Mouse (Mus musculus) neural tube, embryonic 12.5 days (tissue): Measurements from ENCODE around the gene Rpn2. TPM values are rescaled to one million over a fixed set of nuclear protein-coding genes. Genes with fewer than 3 reads are reported as not detected.

ENCODE experiments used
- ATAC-seq: fragments of 200-750 bp; cut with Nextera tagmentation; 2 replicates; pipeline ENCODE4 v1.8.0; 2017; ENCODE audit warnings: low read depth, mild to moderate bottlenecking, moderate TSS enrichment, moderate library complexity; ENCODE audit not compliant: low FRiP score
- H3K27ac ChIP-seq: fragments of 300-500 bp; sonication (generic); 2 replicates; pipeline ENCODE4 v1.5.1; 2016
- H3K27me3 ChIP-seq: fragments of 300-500 bp; sonication (generic); replicated peaks from 2 replicates; pipeline ENCODE4 v1.6.1; 2016; ENCODE audit warnings: mild to moderate bottlenecking
- H3K36me3 ChIP-seq: fragments of 300-500 bp; sonication (generic); 2 replicates; pipeline ENCODE4 v1.6.1; 2016; ENCODE audit warnings: mild to moderate bottlenecking
- H3K4me1 ChIP-seq: fragments of 300-500 bp; sonication (generic); 2 replicates; pipeline ENCODE4 v1.6.1; 2016
- H3K4me2 ChIP-seq: fragments of 300-500 bp; sonication (generic); replicated peaks from 2 replicates; pipeline ENCODE4 v1.6.1; 2016; ENCODE audit warnings: mild to moderate bottlenecking
- H3K4me3 ChIP-seq: fragments of 300-500 bp; sonication (generic); 2 replicates; pipeline ENCODE4 v1.5.1; 2016
- H3K9ac ChIP-seq: fragments of 300-500 bp; sonication (generic); 2 replicates; pipeline ENCODE4 v1.6.1; 2016; ENCODE audit warnings: mild to moderate bottlenecking
- H3K9me3 ChIP-seq: fragments of 300-500 bp; sonication (generic); 2 replicates; pipeline ENCODE4 v1.6.1; 2016; ENCODE audit warnings: mild to moderate bottlenecking
- WGBS: fragments of 180-500 bp; shearing (Covaris S2); methylation state at CpG from one replicate; pipeline ENCODE4 v1.1.7; 2016; 5-methylcytosine and 5-hydroxymethylcytosine counted together
- polyA plus RNA-seq: library from polyadenylated mRNA; unstranded; fragments of >200 nt; fragmentation: Nextera tagmentation; extraction: Ambion mirVana; gene quantifications from 2 replicates; pipeline ENCODE4 v1.2.1, GENCODE M21; 2016

The Rpn2 gene
- 224 and 234 TPM in 2 replicates for polyA plus RNA-seq

DNA sequence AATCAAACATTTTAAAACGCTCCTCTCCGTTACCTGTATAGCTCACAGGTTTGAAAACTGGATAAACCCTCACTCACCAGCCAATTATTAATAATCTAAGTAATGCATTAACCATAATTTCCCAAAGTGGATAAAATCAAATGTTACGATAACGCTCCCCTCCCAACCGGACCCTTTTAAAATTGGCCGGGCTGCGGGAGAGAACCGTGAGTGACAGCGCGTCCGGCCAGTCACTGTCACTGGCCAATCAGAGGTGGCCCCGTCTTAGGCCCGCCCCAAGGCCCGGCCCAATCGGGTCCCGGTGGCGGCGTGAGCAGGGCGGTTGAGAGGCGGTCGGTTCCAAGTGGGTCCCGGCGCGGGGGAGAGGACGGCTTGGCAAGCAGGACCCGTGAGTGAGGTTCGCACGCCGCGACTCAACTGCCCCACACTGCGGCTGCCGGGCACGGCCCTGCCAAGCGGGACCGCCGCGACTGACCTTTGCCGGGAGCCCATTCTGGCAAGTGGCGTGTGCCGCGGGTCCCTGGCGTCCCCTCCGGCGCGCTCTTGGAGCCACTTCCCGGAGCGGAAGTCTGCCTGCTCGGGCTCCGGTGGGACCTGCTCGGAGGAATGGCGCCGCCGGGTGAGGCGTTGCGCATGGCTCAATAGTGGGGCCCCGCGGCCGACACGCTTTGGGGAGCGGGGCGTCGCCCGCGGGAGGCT is at the start of gene Rpn2:
Gene Rpn2, plus strand, starts transcription at position 301 of the 699 bp plus-strand sequence.
- Histone ChIP-seq H3K27ac (peak within 1 kb of the TSS; percentile 74; the same call in 1 of the 2 replicates), H3K27me3 (no peaks in the 10 kb centered on the region), H3K36me3 (peaks cover 19% of the 10 kb centered on the region), H3K9ac (peak within 1 kb of the TSS; percentile 82), H3K4me3 (peak within 1 kb of the TSS; percentile 97), H3K4me1 (peaks cover 17% of the 10 kb centered on the region), H3K4me2 (peak within 1 kb of the TSS; percentile 83), H3K9me3 (no peaks in the 10 kb centered on the region)
- under 1% methylated on average over 64 of the region's 64 CpGs for WGBS
- peak; percentile 100 for ATAC-seq

DNA sequence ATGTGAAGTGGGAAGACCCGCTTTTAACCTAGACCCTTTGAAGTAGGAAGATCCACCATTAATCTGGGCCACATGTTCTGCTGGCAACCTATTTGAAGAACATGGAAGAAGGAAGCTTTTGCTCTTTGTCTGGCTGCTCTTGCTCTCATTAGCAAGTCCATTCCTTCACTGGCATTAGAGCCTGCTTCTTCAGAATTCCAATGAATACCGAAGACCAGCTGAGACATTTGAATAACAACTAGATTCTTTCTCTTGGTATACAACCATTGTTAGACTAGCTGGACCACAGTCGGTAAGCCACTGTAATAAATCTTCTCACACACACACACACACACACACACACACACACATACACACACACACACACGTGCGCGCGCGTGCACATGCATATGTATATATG is 42.9 kb upstream of the Rpn2 start:
- Histone ChIP-seq H3K27me3 (no peaks in the 10 kb centered on the region), H3K9ac (no peak overlapping the region), H3K4me2 (no peak overlapping the region), H3K9me3 (no peaks in the 10 kb centered on the region), H3K4me1 (no peaks in the 10 kb centered on the region), H3K27ac (no peak overlapping the region), H3K36me3 (no peaks in the 10 kb centered on the region), H3K4me3 (no peak overlapping the region)
- WGBS, result 75% methylated on average over 8 of the region's 8 CpGs
- no peak for ATAC-seq

DNA sequence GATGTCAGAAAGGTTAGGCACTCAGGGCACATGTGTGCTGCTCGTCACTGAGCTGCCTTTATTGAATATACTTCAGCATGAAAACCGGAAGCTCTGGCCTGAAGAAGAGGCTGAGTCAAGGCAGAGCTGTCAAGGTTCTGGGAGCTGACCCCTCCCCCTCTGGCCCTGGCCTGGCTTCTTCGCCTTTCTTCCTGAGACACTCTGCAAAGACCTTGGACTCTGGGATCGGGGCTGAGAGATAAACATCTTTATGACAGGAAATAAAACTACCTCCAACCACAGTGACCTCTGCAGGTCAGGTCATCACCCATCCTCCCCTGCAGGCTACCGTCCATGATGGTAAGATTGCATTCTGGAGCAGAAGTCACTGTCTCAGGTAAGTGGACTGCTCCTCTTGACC is 33.8 kb upstream of the Rpn2 start:
- no peaks in the 10 kb centered on the region for H3K9me3 ChIP-seq
- H3K27me3 ChIP-seq, result no peaks in the 10 kb centered on the region
- H3K27ac ChIP-seq, result no peak overlapping the region
- H3K36me3 ChIP-seq, result no peaks in the 10 kb centered on the region
- ATAC-seq, result no peak
- no peaks in the 10 kb centered on the region for H3K4me1 ChIP-seq
- no peak overlapping the region for H3K4me2 ChIP-seq
- 44% methylated on average over 5 of the region's 5 CpGs for WGBS
- no peak overlapping the region for H3K9ac ChIP-seq
- H3K4me3 ChIP-seq, result no peak overlapping the region

DNA sequence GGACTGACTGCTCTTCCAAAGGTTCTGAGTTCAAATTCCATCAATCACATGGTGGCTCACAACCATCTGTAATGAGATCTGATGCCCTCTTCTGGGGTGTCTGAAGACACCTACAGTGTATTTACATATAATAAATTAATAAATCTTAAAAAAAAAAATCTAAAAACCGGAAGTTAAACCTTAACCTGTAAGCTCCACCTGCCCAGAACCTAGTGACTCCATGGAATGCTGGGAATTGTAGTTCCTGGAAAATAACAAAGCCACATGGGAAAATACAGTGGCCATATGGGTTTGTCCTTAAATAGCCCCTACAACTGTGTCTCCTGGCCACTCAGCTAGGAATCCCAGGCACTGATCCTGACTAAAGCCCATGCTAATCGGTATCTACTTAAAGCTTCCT is 33.2 kb upstream of the Rpn2 start:
- WGBS, result 71% methylated on average over 2 of the region's 2 CpGs
- no peak overlapping the region for H3K27ac ChIP-seq
- H3K4me2 ChIP-seq, result no peak overlapping the region
- no peaks in the 10 kb centered on the region for H3K9me3 ChIP-seq
- no peak overlapping the region for H3K4me3 ChIP-seq
- ATAC-seq, result no peak
- no peaks in the 10 kb centered on the region for H3K36me3 ChIP-seq
- H3K27me3 ChIP-seq, result no peaks in the 10 kb centered on the region
- no peaks in the 10 kb centered on the region for H3K4me1 ChIP-seq
- H3K9ac ChIP-seq, result no peak overlapping the region

DNA sequence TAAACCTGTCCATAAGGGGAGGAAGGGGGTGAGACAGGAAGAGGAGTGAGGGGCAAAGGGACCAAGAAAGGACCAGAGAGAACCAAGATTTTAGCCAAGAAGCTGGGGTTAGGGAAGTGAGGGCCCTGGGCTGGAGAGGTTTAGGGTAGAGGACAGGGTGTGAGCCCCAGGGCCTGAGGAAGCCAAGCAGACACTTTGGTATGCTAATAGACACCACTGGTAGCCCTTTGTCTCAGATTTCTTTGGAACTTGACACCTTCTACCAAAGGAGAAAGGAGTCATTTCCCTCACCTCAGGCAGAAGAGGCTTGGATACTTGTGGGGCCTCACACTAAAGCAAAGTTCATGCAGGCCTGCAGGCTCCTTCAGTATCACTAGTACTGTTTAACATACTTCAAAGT is 30.7 kb upstream of the Rpn2 start:
- Histone ChIP-seq H3K9ac (no peak overlapping the region), H3K4me3 (no peak overlapping the region), H3K4me2 (no peak overlapping the region), H3K36me3 (no peaks in the 10 kb centered on the region), H3K4me1 (no peaks in the 10 kb centered on the region), H3K27ac (no peak overlapping the region), H3K27me3 (no peaks in the 10 kb centered on the region), H3K9me3 (no peaks in the 10 kb centered on the region)
- no peak for ATAC-seq

DNA sequence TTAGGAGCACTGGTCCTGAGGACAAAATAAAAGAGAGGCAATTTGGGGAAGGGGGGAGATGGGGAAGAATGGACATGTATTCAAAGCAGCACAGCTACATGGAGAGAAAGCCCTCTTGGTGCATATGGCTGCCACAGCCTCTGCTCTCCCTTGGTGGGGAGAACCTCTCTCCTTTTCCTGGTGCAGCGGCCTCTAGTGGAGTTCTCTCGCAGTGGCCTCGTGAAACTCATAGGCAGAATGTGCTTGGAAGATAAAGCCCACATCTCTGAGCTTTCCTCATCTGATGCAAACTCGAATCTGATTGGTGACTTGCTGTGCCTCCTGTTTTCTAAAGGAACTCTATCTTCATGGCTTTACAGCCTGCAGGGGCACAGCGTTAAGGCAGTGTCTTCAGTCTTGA is 19.1 kb upstream of the Rpn2 start:
- no peak for ATAC-seq

DNA sequence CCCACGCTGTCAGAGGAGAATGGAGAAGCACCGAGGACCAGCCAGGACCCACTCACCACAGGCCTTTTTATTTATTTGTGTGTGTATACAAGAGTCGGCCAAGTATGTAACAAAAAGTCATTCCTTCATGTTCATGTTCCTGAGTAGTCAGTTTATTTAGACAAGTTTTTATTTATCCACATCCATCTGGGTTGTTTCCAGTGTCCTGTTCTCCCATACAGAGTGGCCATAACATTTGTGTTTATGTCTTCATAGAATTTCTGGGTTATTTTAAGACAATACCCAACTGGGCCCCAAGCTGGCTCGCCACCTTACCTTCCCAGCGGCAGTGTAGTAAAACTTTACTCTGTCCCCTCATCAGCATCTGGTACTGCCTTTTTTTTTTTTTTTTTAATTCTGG is 16.9 kb upstream of the Rpn2 start:
- Histone ChIP-seq H3K27me3 (no peaks in the 10 kb centered on the region), H3K4me1 (no peaks in the 10 kb centered on the region), H3K9ac (no peak overlapping the region), H3K4me3 (no peak overlapping the region), H3K27ac (no peak overlapping the region), H3K36me3 (no peaks in the 10 kb centered on the region), H3K4me2 (no peak overlapping the region), H3K9me3 (no peaks in the 10 kb centered on the region)
- ATAC-seq, result no peak
- 86% methylated on average over 5 of the region's 5 CpGs for WGBS

More for the DNA sequence above, 19.1 kb upstream of the Rpn2 start:
- Histone ChIP-seq H3K9me3 (no peaks in the 10 kb centered on the region), H3K27ac (no peak overlapping the region), H3K9ac (no peak overlapping the region), H3K4me1 (no peaks in the 10 kb centered on the region), H3K27me3 (no peaks in the 10 kb centered on the region), H3K4me2 (no peak overlapping the region), H3K4me3 (no peak overlapping the region), H3K36me3 (no peaks in the 10 kb centered on the region)
- 7% methylated on average over 5 of the region's 5 CpGs for WGBS

DNA sequence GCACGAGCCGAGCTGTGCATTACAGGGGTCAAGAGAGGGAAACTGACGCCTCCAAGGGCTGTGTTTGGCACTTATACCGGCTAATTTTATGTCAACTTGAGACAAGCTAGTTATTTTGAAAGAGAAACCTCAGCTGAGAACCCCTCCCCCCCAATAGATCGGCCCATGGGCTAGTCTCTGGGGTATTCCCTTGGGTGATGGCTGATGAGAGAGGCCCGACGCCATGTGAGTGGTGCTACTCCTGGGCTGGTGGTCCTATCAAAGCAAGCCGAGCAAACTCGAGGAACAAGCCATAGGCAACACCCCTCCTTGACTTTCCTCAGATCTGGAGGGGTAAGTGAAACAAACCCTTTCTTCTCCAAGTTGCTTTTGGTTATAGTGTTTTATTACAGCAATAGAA is 16.3 kb upstream of the Rpn2 start:
- H3K9ac ChIP-seq, result no peak overlapping the region
- H3K36me3 ChIP-seq, result no peaks in the 10 kb centered on the region
- H3K27me3 ChIP-seq, result no peaks in the 10 kb centered on the region
- no peak for ATAC-seq
- H3K4me3 ChIP-seq, result no peak overlapping the region
- no peak overlapping the region for H3K4me2 ChIP-seq
- H3K9me3 ChIP-seq, result no peaks in the 10 kb centered on the region
- no peaks in the 10 kb centered on the region for H3K4me1 ChIP-seq
- H3K27ac ChIP-seq, result no peak overlapping the region
- WGBS, result 61% methylated on average over 9 of the region's 9 CpGs

DNA sequence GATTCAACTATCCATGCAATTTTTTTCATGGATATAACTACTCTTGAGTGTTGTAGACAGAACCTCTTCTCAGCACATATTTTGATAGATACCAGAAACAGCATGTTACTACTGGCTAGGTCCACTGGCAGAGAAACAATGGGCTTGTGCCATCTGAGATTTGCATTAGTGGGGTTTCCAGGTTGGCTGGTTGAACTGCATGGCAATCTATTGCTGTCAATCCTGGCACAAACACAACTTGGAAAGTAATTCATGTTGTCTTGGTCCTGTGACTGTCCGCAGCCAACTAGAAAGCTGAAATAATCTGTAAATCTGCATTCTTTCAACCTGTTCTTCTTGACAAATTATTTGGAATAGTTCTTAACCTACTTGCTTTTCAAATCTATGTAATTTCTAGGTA is 15.7 kb upstream of the Rpn2 start:
- ATAC-seq, result no peak
- no peaks in the 10 kb centered on the region for H3K36me3 ChIP-seq
- WGBS, result 95% methylated on average over 1 of the region's 1 CpGs

DNA sequence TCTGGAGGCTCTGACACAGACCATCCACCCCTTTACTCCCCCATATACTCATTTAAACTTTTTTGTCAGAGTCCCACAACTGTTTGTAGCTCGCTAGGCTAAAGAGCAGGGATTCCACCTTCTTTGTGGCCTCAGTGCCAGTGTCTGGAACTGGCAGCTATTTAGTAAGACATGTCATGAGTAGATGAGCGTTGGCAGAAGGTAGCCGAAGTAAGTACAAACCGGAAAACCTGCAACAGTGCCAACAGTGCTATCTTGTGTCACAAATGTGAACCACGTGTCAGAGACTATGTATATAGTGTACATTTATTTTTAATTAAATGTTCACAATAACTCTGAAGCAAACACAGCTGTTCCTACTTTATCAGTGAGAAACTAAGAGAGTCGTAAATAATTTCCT is 15.0 kb upstream of the Rpn2 start:
- 81% methylated on average over 6 of the region's 6 CpGs for WGBS
- H3K9ac ChIP-seq, result no peak overlapping the region
- H3K4me2 ChIP-seq, result no peak overlapping the region
- no peaks in the 10 kb centered on the region for H3K27me3 ChIP-seq
- H3K9me3 ChIP-seq, result no peaks in the 10 kb centered on the region
- no peak overlapping the region for H3K4me3 ChIP-seq
- H3K36me3 ChIP-seq, result no peaks in the 10 kb centered on the region
- no peak for ATAC-seq
- no peaks in the 10 kb centered on the region for H3K4me1 ChIP-seq
- no peak overlapping the region for H3K27ac ChIP-seq

More for the DNA sequence above, 15.7 kb upstream of the Rpn2 start:
- Histone ChIP-seq H3K4me1 (no peaks in the 10 kb centered on the region), H3K9ac (no peak overlapping the region), H3K27me3 (no peaks in the 10 kb centered on the region), H3K4me3 (no peak overlapping the region), H3K4me2 (no peak overlapping the region), H3K27ac (no peak overlapping the region), H3K9me3 (no peaks in the 10 kb centered on the region)

DNA sequence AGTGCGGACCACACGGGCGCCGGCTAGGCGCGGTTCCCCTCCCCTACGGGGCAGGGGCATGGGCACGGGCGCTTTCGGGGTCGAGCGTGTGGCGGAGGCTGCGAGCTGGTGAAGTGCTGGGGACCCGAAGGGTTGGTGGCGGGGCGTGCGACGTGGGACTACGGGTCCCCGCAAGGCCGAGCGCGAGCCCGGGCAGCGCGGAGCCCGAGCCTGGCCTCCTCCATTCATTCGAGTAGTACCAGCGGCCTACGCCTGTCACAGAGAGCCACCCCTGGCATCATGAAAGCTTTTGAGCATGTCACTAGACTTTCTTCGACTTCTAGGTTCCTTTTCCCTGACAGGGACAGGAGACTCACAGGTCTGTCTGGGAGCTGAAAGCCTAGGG is 591 bp downstream of the Rpn2 start, which contains the start of gene Mroh8:
Gene Mroh8, minus strand, starts transcription at position 134 of the 385 bp plus-strand sequence.
- ATAC-seq, result peak; percentile 85
- Histone ChIP-seq H3K36me3 (peaks cover 21% of the 10 kb centered on the region), H3K4me3 (peak within 1 kb of the TSS; percentile 97), H3K27me3 (no peaks in the 10 kb centered on the region), H3K4me2 (peak within 1 kb of the TSS; percentile 83), H3K9ac (peak within 1 kb of the TSS; percentile 82), H3K9me3 (no peaks in the 10 kb centered on the region), H3K4me1 (peaks cover 17% of the 10 kb centered on the region), H3K27ac (peak within 1 kb of the TSS; percentile 74; the same call in 1 of the 2 replicates)
- WGBS, result under 1% methylated on average over 32 of the region's 32 CpGs

DNA sequence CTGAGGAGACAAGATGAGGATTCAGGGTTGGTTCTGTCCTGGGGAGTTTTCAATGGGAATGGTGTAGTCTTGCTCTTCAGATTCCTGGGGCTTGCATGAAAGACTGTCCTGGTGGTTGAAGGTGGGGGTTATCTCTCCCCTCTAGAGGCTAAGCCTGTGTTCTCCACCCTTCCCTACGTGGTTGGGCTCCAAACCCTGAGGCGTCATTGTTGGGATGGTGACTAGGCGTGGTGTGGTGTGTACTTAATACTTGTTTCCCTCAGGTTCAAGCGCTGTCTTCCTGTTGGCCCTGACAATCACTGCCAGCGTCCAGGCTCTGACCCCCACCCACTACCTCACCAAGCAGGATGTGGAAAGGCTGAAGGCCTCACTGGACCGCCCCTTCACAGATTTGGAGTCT is 4.5 kb downstream of the Rpn2 start:
- Histone ChIP-seq H3K27ac (no peak overlapping the region), H3K27me3 (no peaks in the 10 kb centered on the region), H3K9ac (no peak overlapping the region), H3K9me3 (no peaks in the 10 kb centered on the region), H3K4me2 (no peak overlapping the region), H3K4me1 (peaks cover 14% of the 10 kb centered on the region), H3K4me3 (no peak overlapping the region), H3K36me3 (peaks cover 53% of the 10 kb centered on the region)
- WGBS, result 94% methylated on average over 6 of the region's 6 CpGs
- no peak for ATAC-seq

DNA sequence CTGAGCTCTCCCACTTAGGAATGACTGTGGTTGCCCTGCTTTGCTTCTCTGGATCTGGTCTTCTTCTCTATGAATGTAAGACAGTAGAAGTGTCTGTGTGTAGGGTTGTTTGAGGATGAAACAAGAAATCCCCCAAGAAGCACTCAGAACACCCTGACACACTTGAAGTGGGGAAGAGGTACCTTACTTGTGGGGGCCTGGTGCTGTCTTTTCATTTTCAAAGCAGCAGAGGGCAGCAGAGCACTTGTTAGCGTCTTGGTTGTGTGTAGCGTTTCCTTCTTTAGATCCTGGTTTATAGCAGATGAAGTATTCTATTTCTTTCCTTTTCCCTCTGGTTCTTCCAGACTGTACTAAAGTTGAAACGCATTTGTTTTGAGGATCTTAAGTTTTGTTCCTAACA is 8.7 kb downstream of the Rpn2 start:
- 39% methylated on average over 3 of the region's 3 CpGs for WGBS
- Histone ChIP-seq H3K9me3 (no peaks in the 10 kb centered on the region), H3K4me3 (no peak overlapping the region), H3K9ac (no peak overlapping the region), H3K4me2 (no peak overlapping the region), H3K27me3 (no peaks in the 10 kb centered on the region), H3K36me3 (peaks cover 87% of the 10 kb centered on the region), H3K27ac (no peak overlapping the region), H3K4me1 (no peaks in the 10 kb centered on the region)
- no peak for ATAC-seq
